Mouse (Mus musculus) monocyte, adult 5-6 weeks (primary cell): ENCODE results near the gene Xpo1. TPM values are rescaled to one million over a fixed set of nuclear protein-coding genes. Genes with fewer than 3 reads are reported as not detected.
A peak's percentile ranks its signal among the peaks of the same experiment; 100 is the strongest.
"Not testable (repeated sequence)": the region's sequence is repeated elsewhere in the genome, so short reads cannot be mapped to it uniquely, and the experiment has no call there.

Experiments used
- ATAC-seq: fragments of 153-309, 156-312 bp; replicated peaks from 2 replicates; pipeline ENCODE4 v1.8.0; 2017; ENCODE audit warnings: mild to moderate bottlenecking; ENCODE audit not compliant: low TSS enrichment, insufficient number of reproducible peaks, severe bottlenecking, poor library complexity, low FRiP score
- total RNA-seq: library from RNA; stranded (forward); fragments of 200-1000, 200-491, 200-594 nt; gene quantifications from 3 replicates; pipeline ENCODE4 v1.2.3, GENCODE M21; 2017

Xpo1 gene
- total RNA-seq, 1 experiment from 2014 or later, result 255 TPM

- not testable (repeated sequence) for ATAC-seq
Observed at GRCm38 (mm10) chr11:23288866-23289265, 33.0 kb downstream of the Xpo1 start.

GRCm38 (mm10) chr11:23297379-23297778 is 41.5 kb downstream of the Xpo1 start:
- ATAC-seq, result no peak

GRCm38 (mm10) chr11:23298301-23298700 is 42.5 kb downstream of the Xpo1 start:
- no peak for ATAC-seq

GRCm38 (mm10) chr11:23299910-23300309 is 44.1 kb downstream of the Xpo1 start:
- no peak for ATAC-seq

- ATAC-seq, result no peak
Observed at GRCm38 (mm10) chr11:23303126-23303525, 47.3 kb downstream of the Xpo1 start.

- not testable (repeated sequence) for ATAC-seq
Observed at GRCm38 (mm10) chr11:23305101-23305672, 49.3 kb downstream of the Xpo1 start.

GRCm38 (mm10) chr11:23305673-23306608 is 50.1 kb downstream of the Xpo1 start:
- peak; percentile 92 for ATAC-seq

- peak; percentile 13; the same call in 1 of the 2 replicates for ATAC-seq
Observed at GRCm38 (mm10) chr11:23306764-23307565, 51.1 kb downstream of the Xpo1 start, which contains the start of gene Usp34. Gene Usp34, plus strand, starts transcription at chr11:23306895.

GRCm38 (mm10) chr11:23307566-23307920 is 51.7 kb downstream of the Xpo1 start:
- no peak for ATAC-seq

- ATAC-seq, result no peak
Observed at GRCm38 (mm10) chr11:23313496-23313895, 57.7 kb downstream of the Xpo1 start.

- ATAC-seq, result no peak
Observed at GRCm38 (mm10) chr11:23329413-23329812, 73.6 kb downstream of the Xpo1 start.

GRCm38 (mm10) chr11:23332136-23332535 is 76.3 kb downstream of the Xpo1 start:
- ATAC-seq, result no peak

GRCm38 (mm10) chr11:23335160-23335559 is 79.3 kb downstream of the Xpo1 start:
- ATAC-seq, result no peak

Other genes starting within 250 kb of the Xpo1 start
- 1.2 to 4.5 TPM (median 1.8 TPM) in 3 replicates for gene Fam161a, start 248.5 kb upstream of the Xpo1 start, total RNA-seq
- 42.1 to 86.7 TPM (median 46.2 TPM) in 3 replicates for gene Usp34, start 50.9 kb downstream of the Xpo1 start, total RNA-seq
- 42.0 to 77.0 TPM (median 63.2 TPM) in 3 replicates for gene Ahsa2, start 242.0 kb downstream of the Xpo1 start, total RNA-seq